Mouse (Mus musculus) megakaryocyte, embryonic 14.5 days (primary cell): ENCODE measurements around the gene Pcsk5.

Experiments used
- FLI1 ChIP-seq: IDR thresholded peaks from 2 replicates; pipeline ENCODE4 v1.6.1; 2012; ENCODE audit warnings: low read length, inconsistent platforms, mixed read lengths
- GATA1 ChIP-seq: IDR thresholded peaks from 3 replicates; pipeline ENCODE4 v1.6.1; 2012; ENCODE audit warnings: mixed read lengths, low read length, inconsistent platforms, borderline replicate concordance

DNA sequence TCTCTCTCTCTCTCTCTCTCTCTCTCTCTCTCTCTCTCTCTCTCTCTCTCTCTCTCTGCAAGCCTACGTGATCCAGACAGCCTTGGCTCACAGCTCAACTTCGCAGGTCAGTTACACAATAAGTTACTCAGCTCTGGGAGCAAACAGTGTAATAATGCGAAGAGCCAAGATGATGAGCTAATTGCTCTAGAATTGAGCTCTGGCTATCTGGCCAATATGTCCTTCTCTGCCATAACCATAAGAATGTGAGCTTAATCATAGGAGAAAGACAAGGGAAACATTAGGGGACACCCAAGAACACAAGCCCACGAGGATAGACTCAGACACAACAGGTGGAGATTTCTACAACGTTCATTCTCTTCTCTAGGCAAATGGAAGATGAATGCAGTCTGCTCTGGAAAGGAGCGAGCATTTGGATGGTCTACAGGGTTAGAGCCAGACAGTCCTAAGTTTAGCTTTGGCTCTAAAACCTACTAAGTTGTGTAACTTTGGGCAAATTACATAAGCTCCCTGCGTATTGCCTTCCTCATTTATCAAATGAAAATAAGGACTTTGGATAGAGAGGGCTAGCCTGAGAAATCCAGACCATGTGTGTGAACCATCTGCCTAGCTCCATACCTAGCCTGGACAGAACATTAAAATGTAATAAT is 338.7 kb downstream of the Pcsk5 start:
- TF ChIP-seq GATA1: no peak
- TF ChIP-seq FLI1: no peak
